Mouse (Mus musculus): Measurements from ENCODE around the gene Limd2.

The Limd2 gene

DNA sequence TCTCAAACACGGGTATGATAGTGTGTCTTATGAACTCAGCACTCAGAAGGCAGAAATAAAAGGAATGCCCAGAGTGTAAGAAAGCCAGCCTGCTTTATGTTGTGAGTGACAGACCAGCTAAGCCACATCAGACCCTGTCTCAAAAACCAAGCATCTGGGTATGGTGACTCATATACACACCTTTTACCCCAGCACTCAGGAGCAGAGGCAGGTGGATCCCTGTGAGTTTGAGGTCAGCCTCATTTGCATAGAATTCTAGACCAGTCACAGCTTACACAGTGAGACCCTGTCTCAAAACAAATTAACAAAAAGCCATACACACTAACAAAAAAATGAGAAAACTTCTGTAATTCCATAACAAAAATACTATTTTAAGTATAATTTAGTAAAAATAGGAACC is 34.8 kb downstream of the Limd2 start:
- 54% methylated on average over 1 of the region's 1 CpGs for WGBS

- 37% methylated on average over 4 of the region's 4 CpGs for WGBS
These were observed 35.9 kb downstream of the Limd2 start for GRCm38 (mm10) chr11:106124784-106125183.

DNA sequence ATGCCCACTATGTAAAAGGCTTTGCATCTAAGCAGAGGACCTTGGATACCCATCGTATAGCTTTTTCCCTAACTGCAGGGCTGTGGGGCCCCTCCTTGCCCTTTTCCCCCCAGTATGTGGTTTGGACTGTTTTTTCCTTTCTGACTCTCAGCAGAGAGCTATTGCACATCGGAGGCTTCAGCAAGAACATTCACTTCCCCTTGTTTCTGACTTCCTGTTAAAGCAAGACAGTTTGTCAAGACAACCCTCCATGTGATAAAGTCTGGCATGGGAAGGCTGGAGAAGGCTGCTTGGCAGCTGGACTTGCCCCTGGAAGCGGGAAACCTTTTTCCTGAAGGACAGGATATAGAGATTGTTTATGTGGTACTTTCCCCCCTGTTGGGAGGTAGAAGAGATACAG is 37.9 kb downstream of the Limd2 start:
- 52% methylated on average over 3 of the region's 3 CpGs for WGBS

DNA sequence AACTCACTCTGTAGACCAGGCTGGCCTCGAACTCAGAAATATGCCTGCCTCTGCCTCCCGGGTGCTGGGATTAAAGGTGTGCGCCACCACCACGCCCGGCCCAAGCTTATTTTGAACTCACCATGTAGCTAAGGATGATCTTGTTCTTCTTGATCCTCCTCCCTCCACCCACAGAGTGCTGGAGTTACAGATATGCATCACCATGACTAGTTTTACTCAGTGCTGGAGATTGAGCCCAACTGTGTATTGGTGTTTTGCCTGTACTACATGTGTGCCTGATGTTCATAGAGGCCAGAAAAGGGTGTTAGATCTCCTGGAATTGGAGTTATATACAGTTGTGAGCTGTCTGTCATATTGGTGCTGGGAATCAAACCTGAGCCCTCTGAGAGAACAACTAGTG is 38.4 kb downstream of the Limd2 start:
- 74% methylated on average over 5 of the region's 5 CpGs for WGBS
